Mouse (Mus musculus): ENCODE data around the gene Atg9a.

GRCm38 (mm10) chr1:75239591-75239990 lies 47.6 kb upstream of the Atg9a start:
- TF ChIP-seq CTCF (IDR thresholded peaks at IDR 0.05; ENCODE audit: extremely low read depth, insufficient read depth, insufficient read length, insufficient replicate concordance) (no peak), POLR2A (IDR thresholded peaks at IDR 0.05; ENCODE audit: low read depth, low read length) (no peak)

All from spleen, adult 2 months (tissue).